Mouse (Mus musculus) CD4-positive, CD25-positive, alpha-beta regulatory T cell, adult 2 months (primary cell): ENCODE measurements at regions not wholly inside any gene's neighbourhood (a gene's known extent, or its start where the extent isn't known, plus 50 kb on each side); places are given as distances from the start of the nearest gene placed in this dataset.
"Not testable (repeated sequence)": the region's sequence is repeated elsewhere in the genome, so short reads cannot be mapped to it uniquely, and the experiment has no call there.

Experiments used
- DNase-seq: peaks from one replicate; pipeline ENCODE4 v3.0.0-alpha.2; 2012; ENCODE audit warnings: low read depth, low spot score

DNA sequence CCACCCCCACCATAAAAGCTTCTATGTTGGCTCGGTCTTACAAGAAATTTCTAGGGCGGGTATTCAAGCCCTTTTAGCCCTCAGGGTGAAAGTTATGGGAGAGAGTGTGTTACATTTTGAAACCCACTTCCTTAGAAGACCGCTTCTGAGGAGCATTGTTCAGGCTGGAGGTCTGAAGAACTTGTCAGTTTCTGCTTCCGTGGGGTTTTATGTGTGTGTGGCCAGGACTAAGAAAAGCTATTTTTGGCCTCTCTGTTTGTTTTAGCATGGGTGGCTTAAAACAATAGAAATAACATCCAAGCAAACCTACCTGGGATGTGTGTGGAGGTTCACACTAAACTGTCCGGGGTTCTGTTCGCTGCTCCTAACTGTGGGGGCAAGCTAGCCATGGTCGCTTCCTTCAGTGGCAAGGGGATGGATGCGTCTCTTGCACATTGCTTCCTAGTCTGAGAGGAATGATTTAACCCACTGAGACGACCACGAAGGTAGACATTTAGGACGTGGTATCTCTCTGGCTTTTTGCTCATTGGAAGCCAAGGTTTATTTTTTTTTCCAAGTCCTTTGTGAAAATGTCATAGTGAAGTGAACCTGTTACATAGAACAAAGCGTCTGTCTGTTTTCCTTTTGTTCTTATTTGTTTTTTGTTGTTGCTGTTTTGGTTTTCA lies 298.4 kb downstream of the Vrk1 start:
- DNase-seq: peak; percentile 47

DNA sequence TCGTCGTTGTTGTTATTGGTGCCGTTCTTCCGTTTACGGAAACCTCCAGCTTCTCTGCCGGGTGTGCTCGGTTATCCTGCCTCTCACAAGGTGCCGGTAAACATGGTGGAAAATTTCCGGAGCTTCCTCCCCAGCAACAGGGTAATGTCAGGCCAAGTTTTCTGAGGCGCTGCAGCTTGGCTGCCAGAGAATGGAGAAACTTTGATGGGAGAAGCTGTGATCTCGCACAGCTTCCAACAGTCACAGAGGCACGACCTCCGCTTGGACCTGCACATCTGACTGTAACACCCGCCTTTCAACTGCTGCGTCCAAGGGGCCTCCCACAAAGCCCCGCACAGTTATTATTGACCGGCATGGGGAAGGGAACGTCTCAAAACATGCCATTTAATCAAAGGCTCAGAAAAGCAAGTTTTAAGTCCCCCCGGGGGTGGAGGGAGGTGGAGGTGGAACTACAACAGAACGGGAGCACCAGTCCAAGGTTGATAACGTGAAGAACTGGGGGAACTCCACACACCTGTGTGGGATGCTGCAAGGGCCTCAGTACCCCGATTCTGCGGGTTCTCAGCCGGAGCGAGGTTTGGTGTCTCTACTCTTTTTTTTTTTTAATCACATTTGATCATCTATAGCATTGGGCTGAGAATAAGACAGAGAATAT lies 299.1 kb downstream of the Vrk1 start:
- DNase-seq: peak; percentile 58

DNA sequence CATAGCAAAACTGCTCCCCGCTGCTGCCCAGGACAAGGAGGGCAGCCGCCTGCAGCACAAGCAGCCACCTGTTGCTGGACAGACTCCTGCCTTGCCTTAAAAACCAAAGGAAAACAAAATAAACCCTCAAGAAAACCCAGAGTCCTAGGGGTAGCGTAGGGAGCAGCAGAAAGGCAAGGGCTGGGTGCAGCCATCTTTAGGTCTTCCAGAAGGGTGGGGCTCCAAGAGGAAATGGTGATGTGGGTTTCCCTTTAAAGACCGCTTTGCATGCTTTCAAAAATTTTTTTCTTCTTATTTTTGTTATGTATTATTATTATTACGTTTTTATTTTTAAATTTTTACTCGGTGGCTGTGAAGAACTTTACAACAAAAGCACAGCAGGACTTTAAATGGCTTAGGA lies 300.1 kb downstream of the Vrk1 start:
- peak; percentile 61 for DNase-seq

DNA sequence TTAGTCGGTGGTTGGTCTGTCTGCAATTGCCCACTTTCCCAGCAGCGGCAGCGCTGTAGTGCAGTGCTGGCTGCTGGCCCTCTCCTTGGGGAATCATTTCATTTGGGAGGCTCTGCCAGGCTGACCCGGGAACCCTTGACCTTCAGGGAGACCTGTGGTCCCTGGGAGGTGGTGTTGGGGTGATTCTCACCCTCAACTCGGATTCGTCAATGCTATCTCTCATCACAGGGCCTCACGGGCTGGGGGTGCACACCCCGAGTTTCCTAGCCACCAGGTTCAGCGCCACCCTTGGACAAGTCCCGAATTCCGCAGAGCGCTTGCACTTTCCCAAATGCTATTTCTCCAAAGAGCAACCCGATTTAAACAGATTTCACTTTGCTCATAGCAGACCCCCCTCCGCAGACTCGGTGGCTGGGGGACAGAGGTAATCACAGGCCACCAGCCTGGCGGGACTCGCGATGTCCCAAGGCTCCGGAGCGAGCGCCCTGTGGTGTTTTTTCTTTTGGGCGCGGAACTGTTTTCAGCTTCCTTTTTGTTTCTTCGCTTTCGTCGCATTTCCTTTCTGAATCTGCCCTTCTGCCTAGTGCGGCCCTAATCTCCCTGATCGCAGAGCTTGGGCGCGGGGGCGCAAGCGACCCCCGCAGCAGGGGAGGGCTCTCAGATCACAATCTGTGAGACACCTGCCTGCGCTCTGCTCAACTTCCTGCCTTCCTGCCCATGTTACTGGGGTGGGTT lies 300.7 kb downstream of the Vrk1 start:
- DNase-seq: peak; percentile 77

DNA sequence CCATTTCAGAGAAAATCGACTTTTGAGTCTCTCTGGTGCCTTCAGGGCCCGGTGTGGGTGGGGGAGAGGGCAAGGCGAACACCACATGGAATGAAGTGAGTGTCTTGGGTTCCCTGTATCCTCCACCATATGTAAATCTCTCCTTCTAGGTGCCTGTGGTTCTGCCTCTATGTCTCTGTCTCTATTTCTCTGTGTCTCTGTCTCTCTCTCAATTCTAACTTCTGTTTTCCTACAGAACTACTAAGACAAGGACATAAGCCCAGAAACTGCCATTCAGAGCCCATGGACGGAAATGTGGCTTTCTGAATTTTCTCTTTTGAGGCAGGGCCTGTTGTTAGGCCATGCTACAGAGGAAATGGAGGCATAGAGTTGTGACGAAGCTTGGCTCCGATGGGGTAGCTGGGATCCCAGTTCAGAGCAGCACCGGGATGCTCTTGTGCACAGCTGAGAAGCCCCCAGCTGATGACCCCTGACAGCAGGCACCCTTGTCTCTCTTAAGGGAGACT lies 301.3 kb downstream of the Vrk1 start:
- DNase-seq: peak; percentile 59

DNA sequence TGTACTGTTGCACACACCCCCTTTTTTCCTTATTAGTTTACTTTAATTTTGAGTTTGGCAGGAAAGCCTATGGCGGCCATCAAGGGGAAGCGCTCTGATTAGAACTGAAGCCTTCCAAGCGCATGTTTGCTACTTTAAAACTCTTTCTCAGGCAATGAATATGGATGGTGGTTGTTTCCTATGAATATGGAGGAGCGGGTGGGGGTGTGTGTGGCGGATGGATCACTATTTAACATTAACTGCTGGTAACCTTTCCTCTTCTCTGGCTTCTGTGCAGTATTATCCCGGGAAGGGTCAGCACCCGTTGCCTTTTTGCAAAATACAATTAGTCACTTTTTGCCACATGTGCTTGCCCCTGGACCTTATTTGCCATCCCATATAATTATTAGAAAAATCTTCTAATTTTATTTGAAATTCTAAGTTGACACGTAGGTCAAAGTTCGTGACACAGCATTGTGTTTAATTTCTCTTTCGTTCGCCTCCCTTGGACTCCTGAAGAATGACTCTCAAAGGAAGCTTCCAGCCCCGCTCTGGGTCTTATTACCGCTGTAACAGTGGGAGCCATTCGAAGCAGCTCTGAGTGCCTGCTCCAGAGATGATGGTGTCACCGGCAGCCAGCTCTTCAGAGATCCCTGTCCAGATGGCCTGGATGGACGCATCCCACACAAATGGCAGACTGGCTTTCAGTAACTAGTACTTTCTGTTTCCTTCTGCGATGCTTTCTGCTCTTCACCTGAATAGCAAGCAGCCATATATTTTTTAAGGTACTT lies 302.0 kb downstream of the Vrk1 start:
- DNase-seq: peak; percentile 25

DNA sequence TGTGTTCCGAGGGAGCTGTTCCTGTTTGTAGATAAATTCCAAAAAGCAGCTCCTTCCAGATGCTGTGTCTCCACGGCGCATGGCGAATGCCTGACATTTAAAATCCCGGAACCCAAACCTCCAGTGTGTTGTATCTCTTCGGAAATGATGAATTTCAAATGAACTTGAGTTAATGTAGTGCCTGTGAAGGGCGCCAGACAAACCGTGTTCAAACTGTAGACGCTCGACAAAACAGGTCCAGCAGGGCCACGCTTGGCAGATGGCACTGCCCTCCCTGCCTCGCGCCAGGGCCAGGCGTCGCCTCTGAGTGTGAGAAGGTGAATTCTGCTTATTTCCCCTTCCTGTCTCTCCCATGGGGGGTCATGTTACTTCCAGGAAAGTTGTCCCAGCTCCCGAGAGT lies 307.7 kb downstream of the Vrk1 start:
- DNase-seq: no peak

DNA sequence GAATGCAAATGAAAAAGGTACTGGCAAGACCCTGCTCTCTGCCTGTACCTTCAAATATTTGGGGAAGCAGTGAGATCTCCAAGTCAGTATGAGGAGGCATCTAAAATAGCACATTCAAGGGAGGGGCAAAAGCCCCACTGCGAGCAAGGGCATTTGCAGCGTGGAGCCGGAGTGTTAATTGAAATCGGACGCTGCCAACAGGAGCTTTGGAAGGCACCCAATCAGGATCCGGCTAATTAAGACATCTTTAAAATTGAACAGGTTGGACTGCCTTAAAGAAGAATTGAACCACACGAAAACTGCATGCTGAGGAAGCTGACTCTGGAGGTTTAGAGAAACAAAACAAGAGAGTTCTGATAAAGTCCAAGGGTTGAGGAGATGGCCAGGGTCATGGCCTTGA lies 311.5 kb downstream of the Vrk1 start:
- no peak for DNase-seq

DNA sequence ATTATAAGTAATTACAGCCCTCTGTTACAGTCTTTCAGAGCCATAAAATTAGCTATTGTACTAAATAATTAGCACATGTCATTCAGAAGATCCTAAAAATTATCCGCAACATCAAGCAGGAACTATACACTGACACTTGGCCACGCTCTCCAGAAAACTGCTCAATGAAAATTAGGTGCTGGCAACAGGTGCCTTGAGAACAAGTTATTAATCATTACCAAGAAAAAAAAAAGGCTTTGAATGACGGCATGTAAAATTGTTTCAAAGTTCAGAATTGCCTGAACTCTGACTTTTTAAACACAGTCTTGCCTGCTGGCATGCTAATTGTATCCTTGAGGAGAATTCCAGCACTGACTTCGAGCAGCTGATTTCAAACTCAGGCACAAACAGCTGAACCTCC lies 316.6 kb downstream of the Vrk1 start:
- no peak for DNase-seq

DNA sequence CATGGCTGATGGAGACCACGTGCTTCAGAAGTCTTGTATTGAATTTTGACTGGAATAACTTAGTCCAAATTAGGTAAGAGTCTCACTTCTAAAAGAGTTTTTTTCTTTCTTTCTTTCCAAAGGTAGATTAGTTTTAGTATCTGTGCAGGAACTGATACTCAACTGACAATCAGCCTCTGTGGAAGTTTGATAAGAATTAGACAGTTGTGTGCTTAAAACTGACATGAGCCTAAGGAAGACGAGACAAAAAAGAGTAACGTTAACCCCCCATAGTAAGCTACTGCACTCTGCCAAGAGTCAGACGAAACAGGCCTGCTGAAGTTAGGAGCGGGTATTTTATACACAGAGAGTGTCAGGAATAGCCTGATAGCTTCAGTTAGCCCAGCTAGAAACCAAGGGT lies 317.3 kb downstream of the Vrk1 start:
- DNase-seq: no peak

DNA sequence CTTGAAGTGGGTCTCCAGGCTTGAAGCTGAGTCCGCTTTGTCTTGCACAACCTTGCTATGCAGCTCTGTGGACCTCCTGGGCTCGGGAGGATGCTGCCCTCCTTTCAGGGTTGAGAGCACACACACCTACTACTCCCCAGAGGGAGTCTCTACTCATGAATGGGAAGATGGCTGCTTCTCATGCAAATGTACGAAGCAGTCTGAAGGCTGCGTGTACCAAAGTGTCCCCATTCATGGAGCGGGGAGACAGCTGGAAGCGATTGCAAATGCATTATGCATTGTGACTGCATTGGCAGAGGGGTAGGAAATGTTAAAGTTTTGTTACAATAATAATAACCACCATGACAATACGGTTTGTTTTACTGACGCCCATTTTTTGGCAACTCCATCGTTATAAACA lies 347.8 kb downstream of the Vrk1 start:
- no peak for DNase-seq

DNA sequence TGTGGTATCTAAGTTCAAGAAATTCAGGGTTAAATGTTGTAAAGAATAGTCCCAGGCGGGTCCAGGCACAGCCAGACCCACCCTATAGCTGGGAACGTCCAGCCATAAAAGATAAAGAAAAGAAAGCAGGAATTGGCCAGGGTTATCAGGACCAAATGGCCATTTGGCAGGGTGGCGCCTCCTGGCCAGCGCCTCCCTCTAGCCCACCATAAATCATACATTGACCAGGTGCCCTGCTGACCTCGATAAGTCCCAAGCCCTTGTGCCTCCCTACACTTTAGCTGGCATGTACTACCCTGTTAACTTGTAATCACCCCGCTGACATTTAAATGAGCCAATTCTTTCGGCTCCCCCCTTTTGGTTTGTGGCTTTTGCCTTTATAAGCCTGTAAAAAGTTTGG lies 351.6 kb downstream of the Vrk1 start:
- not testable (repeated sequence) for DNase-seq

DNA sequence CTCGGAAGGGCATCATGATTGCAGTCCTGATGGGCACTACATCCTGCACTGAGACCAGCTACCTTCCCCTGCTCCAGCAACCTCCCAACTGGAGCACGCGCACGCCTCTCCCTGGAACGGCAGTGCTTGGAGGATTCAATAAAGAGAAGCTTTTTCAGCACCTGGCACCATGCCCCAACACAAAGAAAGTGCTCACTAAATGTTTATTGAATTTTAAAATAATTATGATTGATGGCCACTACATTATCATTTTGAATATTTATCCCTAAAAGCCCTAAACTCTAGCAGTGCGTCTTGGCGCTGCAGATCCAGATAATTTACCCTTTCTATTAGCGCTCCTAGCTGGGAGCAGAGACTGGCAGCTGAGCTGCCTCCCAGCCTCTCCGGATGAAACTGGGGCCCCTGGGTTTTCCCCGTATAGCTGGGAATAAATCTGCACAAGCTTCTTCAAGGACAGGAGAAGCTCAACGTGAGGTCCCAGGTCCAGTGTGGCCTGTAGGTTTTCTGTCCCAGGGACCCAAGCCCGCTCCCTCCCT lies 364.9 kb downstream of the Vrk1 start:
- no peak for DNase-seq

DNA sequence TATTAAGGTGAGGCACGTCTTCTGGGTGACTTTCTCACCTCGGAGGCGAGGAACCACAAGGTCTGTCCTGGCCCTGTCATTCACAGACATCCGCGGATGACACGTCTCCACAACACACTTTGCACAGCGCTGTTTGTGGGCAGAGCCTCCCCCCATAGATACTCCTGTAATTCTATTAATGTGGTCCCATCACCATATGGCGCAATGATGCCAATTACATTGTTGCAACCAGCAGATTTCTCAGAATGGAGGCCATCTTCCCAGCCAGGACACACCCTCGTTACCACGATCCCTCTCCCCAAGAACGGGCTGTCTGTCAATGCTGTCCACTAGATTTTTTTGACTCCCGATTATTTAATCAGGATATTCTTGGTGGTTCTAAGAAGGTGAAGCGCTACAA lies 365.9 kb downstream of the Vrk1 start:
- no peak for DNase-seq

DNA sequence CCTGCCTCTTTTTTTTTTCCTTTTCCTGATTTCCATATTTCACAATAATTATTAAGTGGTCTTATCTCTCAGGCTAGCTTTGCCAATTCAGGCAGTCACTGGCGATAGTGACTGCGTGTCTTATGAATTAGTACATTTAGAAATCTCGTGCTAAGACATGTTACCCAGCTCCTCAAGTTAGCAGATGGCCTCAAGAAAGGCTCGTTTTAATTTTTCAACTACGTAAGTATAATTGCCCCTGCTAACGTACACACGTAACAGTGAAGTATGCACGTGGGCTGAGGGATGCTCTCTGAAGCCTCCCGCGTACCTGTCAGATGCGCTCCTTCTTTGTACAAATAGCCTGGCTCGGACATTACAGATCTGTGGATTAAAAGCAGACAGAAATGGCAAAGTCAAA lies 366.8 kb downstream of the Vrk1 start:
- DNase-seq: no peak

DNA sequence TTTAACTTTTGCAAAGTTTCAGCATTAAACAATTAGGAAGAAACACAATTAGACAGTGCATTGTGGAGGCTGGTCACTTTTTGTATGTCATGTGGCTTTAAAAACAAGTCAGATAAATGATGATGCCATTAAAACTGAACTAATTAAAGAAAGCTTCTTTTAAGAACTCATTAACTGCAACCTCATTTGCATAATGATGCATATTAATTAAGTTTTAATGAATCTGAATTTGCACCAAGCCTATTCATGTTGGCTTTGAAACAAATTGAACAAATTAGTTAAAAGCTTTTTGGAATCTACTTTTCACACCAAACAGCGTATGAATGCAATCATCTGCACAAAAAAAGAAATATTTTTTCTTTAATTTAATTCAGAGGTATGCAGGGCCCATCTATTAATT lies 367.3 kb downstream of the Vrk1 start:
- no peak for DNase-seq

DNA sequence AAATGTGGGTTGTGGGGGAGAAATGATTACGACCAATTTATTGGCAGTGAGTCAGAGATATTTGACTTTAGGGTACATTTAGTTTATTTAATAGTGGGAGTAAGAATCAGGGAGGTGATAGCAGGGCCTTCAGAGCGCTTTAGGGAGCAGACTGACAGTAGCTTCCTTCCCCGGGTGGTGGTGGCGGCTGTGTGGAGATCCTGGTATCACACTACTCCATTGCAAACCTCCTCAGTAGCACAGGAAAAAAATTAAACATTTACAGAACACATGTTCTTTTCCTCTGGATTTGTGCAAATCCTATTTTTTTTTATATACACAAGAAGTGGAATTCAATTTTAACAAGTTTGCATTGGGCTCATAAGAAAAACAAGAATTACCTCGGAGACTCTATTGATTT lies 367.7 kb downstream of the Vrk1 start:
- no peak for DNase-seq

DNA sequence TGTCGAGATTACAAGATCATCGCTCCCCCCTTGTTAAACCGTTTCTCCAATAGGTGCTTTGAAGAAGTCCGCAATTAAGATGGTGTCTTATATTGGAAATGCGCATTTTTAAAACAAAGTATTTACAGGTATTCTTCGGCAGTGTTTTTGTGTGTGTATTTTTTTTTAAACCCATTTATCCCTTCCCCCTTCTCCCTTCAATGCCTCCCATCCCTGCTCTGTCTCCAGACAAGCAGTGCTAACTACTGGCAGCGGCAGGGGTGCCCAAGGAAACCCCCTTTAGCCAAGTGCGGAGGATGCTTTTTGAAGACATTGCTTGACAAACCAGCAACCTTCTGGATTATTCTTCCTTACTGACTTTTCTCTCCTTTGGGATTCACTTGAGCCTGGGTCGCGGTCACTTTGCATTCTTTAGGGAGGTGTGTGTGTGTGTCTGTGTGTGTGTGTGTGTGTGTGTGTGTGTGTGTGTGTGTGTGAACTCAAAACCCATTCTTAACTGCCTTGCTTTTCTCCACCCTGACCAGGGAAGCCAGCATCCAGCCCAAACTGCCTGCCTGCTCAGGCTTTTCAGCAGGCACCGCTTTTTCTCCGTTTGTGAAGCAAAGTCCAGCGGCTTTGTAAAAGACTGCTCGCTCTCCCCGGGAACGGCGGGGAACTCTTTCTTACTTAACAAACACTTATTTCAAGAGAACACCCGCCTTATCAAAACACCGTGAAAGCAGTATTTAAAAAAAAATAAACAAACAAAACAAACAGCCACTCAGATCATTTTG lies 368.5 kb downstream of the Vrk1 start:
- peak; percentile 18 for DNase-seq

DNA sequence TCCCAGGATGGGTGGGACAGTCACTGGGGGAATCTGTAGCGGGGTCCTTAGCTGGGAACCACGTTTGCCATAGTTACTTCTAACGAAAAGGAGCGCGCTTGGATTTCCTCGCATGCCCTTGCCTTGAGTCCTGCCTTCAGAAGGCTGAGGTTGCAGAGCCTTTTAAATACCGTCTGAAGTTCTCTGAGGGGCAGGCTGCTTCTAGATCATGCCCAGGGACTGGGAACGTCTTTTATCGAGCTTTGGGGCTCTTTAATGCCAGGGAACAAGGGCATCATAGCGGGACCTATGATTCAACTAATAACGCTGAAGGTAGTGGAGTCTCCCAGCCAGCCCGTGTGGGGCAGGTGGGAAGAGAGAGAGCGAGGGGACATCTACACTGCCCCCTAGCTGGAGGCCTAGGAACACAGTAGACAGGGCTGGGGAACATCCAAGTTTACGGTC lies 369.1 kb downstream of the Vrk1 start:
- DNase-seq: peak; percentile 78

DNA sequence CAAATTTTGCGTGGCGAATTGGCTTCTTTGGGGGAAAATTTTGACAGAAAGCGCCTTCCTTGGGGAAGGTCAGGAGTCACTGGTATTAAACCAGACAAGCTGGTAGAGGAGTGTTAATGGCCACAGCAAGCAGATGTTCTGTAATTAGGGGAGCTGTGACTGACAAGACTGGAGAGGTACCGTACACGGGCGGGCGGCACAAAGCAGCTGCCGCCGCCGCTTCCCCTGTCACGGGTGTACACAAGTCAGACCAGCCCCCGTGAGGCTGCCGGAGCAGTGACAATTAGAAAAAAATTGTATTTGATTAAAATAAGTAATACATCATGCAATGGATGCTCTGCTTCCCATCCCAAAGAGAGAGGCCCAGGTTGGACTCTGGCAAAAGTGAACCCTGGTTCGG lies 369.8 kb downstream of the Vrk1 start:
- DNase-seq: no peak

DNA sequence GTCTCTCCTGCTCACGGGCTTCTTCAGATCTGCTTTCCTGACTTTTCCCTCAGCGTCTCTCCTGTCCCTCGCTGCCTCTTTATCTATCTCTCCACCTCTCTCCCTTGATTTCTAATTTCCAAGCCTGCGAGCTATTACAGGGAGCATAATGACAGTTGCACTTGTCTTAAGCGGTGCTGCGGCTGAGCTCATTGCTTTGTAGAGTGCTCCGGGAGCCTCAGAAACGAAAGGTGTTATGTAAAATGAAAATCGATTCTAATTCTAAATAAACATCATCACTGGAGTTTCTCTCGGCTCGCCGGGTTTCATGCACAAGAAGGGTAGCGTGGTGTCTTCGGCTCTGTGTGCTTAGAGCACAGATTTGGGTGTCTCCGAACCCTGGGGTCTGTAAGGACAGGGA lies 371.8 kb downstream of the Vrk1 start:
- DNase-seq: no peak
